Mouse (Mus musculus) stomach, postnatal 0 days (tissue): Measurements from ENCODE around the gene Depdc1b.

ENCODE experiments used
- CTCF ChIP-seq: IDR thresholded peaks from 2 replicates; pipeline ENCODE4 v1.5.1; 2016; ENCODE audit warnings: antibody characterized with exemption, low read depth, mild to moderate bottlenecking, moderate library complexity
- EP300 ChIP-seq: optimal IDR thresholded peaks from 2 replicates; pipeline ENCODE3; 2016; ENCODE audit warnings: antibody characterized with exemption

DNA sequence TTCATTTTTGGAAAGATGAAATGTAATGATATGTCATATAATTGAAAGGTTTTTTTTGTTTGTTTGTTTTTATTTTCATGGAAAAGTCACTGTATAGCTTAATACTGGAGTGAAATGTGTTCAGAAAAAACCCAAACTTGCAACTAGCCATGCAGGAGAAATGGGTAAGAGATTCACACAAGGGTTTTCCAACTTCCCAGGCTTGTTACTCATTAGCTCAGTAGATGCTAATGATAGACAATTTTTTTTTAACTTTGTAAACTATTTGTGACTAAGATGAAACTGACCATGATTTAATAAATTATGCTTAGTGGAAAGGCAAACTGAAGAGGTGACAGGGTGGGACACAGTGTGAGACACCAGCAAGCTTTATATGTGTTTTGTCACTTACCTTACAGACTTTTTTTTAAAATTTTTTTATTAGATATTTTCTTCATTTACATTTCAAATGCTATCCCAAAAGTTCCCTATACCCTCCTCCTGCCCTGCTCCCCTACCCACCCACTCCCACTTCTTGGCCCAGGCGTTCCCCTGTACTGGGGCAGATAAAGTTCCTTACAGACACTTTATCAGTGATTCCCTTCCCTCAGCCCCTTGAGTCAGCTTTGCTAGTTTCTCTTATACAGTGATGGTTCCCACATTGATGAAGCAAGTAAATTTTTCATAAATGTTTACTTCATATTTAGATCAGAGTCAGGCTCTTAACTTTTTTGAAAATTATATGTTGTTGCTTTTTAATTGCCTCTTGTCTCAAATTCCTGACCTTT, 102.8 kb downstream of the Depdc1b start:
- TF ChIP-seq CTCF = no peak
- no peak for TF ChIP-seq EP300
